Mouse (Mus musculus) embryonic facial prominence, embryonic 13.5 days (tissue): ENCODE data around the gene Sgk2. TPM values are rescaled to one million over a fixed set of nuclear protein-coding genes. Genes with fewer than 3 reads are reported as not detected.

ENCODE experiments used
- ATAC-seq: fragments of 200-750 bp; cut with Nextera tagmentation; 2 replicates; pipeline ENCODE4 v1.8.0; 2017; ENCODE audit warnings: low read depth; ENCODE audit not compliant: insufficient number of reproducible peaks, insufficient read depth, low FRiP score, low TSS enrichment
- H3K27ac ChIP-seq: fragments of 300-500 bp; sonication (generic); 2 replicates; pipeline ENCODE4 v1.5.1; 2015; ENCODE audit warnings: moderate library complexity, mild to moderate bottlenecking, inconsistent platforms
- H3K27me3 ChIP-seq: fragments of 300-500 bp; sonication (generic); 2 replicates; pipeline ENCODE4 v1.6.1; 2015; ENCODE audit warnings: mild to moderate bottlenecking, inconsistent platforms
- H3K36me3 ChIP-seq: fragments of 300-500 bp; sonication (generic); 2 replicates; pipeline ENCODE4 v1.6.1; 2015; ENCODE audit warnings: mild to moderate bottlenecking, inconsistent platforms
- H3K4me1 ChIP-seq: fragments of 300-500 bp; sonication (generic); 2 replicates; pipeline ENCODE4 v1.6.1; 2015; ENCODE audit warnings: inconsistent platforms
- H3K4me2 ChIP-seq: fragments of 300-500 bp; sonication (generic); 2 replicates; pipeline ENCODE4 v1.6.1; 2015; ENCODE audit warnings: moderate library complexity, mild to moderate bottlenecking, inconsistent platforms
- H3K4me3 ChIP-seq: fragments of 300-500 bp; sonication (generic); 2 replicates; pipeline ENCODE4 v1.5.1; 2015; ENCODE audit warnings: mild to moderate bottlenecking, inconsistent platforms
- H3K9ac ChIP-seq: fragments of 300-500 bp; sonication (generic); 2 replicates; pipeline ENCODE4 v1.6.1; 2015; ENCODE audit warnings: mild to moderate bottlenecking, inconsistent platforms
- H3K9me3 ChIP-seq: fragments of 300-500 bp; sonication (generic); 2 replicates; pipeline ENCODE4 v1.6.1; 2016; ENCODE audit warnings: inconsistent platforms
- WGBS: fragments of 180-500 bp; shearing (Covaris S2); methylation state at CpG from one replicate; pipeline ENCODE4 v1.1.7; 2015; ENCODE audit warnings: mixed read lengths; 5-methylcytosine and 5-hydroxymethylcytosine counted together
- polyA plus RNA-seq: library from polyadenylated mRNA; unstranded; fragments of >200 nt; fragmentation: Nextera tagmentation; extraction: Ambion mirVana; gene quantifications from 2 replicates; pipeline ENCODE4 v1.2.1, GENCODE M21; 2015

Gene Sgk2
- polyA plus RNA-seq, 1 experiment from 2014 or later: 0.10 TPM

DNA sequence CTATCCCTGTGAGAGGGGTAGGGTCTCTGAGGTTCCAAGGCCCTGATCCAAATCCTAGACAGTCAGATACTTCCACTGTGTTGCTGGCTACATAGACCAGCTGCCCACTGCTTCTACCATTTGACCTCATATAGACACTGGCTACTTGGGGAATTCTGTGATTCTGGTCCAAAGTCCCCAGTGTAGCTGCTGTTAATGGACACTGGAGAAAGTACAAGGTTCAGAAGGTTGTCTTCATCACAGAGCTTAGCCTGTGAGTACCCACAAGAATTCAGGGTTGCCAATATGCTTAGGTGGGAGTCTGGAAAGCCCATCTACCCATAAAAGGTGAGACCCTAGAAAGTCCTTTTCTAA, 4.9 kb downstream of the Sgk2 start:
- H3K27me3 ChIP-seq: 0 out of 2 replicates have a peak, but pooled peaks cover 1% of the 10 kb centered on the region
- H3K27ac ChIP-seq: no peak overlapping the region
- no peaks in the 10 kb centered on the region for H3K36me3 ChIP-seq
- no peaks in the 10 kb centered on the region for H3K9me3 ChIP-seq
- no peak overlapping the region for H3K4me3 ChIP-seq
- no peak for ATAC-seq
- H3K9ac ChIP-seq: no peak overlapping the region
- H3K4me2 ChIP-seq: no peak overlapping the region
- H3K4me1 ChIP-seq: no peaks in the 10 kb centered on the region

DNA sequence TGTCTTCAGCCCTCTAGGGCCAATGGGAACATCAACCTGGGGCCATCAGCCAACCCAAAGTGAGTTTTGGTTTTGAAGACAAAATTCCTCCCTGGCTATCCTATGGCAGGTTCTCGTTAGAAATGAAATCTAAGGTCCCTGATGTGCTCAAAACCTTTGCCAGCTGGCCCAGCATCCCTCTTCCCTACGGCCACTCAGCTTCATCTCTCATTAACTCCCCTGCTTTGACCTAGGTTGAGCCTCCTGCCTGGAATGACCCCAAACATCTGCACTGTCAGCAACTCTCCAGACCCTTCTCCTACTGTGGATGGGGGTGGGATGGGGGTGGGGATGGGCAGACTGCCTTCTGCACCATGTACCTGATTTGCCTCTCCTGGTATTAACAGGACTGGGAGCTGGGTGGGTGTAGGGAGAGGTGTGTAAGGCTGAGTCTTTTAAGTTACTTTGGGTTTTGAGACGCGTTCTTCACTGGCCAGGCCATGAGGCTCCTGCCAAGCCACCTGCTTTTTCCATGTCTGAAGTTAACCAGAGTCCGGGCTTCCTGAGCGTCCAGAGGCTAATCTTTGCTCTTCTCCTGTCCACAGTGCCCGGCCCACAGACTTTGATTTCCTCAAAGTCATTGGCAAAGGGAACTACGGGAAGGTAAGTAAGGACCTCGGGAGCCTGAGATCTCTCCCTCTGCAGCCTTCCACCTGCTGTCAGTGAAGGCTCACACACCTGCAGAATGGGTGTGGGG, 6.9 kb downstream of the Sgk2 start:
- Histone ChIP-seq H3K9ac (no peak overlapping the region), H3K4me1 (peaks cover 3% of the 10 kb centered on the region; the same call in 1 of the 2 replicates), H3K4me2 (no peak overlapping the region), H3K27me3 (no peaks in the 10 kb centered on the region), H3K27ac (no peak overlapping the region), H3K36me3 (no peaks in the 10 kb centered on the region), H3K9me3 (no peaks in the 10 kb centered on the region), H3K4me3 (no peak overlapping the region)
- ATAC-seq: no peak
- 81% methylated on average over 9 of the region's 9 CpGs for WGBS

DNA sequence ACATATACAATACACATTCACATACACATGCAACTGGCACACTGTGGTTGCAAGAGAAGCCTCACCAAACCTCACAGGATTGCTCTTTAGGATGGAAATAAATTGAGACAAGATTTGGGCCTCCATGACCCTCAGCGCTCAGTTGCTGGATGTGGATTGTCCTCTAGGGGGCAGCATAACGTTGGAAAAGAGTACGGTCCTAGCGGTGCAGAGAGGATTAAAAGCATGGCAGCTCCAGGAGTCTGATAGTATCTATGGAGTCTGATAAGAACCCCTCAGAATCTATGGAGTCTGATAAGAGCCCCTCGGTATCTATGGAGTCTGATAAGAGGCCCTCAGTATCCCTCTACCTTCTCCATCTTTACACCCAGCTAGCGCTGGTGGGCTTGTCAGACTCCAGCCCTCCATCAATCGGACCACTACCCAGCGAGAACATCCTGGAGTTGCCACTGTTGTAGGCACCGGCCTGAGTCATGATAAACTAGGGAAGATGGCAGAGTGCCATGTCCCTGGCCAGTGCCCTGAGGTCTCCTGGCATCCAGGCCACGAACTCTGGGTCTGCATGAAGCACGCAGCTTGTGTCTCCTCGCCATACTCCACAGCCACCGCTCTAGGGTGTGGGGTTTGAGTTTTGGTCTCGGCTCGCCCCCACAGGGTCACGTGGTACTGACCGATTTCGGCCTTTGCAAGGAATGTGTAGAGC, 11.5 kb downstream of the Sgk2 start:
- peak overlapping the region; percentile 23 for H3K4me3 ChIP-seq
- H3K4me2 ChIP-seq: peak overlapping the region; percentile 52
- ATAC-seq: 0 out of 2 replicates have a peak, but pooled peaks have one; percentile 45
- WGBS: 36% methylated on average over 18 of the region's 18 CpGs
- H3K9ac ChIP-seq: no peak overlapping the region
- no peaks in the 10 kb centered on the region for H3K9me3 ChIP-seq
- no peaks in the 10 kb centered on the region for H3K27me3 ChIP-seq
- peaks cover 3% of the 10 kb centered on the region; the same call in 1 of the 2 replicates for H3K4me1 ChIP-seq
- H3K36me3 ChIP-seq: no peaks in the 10 kb centered on the region
- no peak overlapping the region for H3K27ac ChIP-seq

DNA sequence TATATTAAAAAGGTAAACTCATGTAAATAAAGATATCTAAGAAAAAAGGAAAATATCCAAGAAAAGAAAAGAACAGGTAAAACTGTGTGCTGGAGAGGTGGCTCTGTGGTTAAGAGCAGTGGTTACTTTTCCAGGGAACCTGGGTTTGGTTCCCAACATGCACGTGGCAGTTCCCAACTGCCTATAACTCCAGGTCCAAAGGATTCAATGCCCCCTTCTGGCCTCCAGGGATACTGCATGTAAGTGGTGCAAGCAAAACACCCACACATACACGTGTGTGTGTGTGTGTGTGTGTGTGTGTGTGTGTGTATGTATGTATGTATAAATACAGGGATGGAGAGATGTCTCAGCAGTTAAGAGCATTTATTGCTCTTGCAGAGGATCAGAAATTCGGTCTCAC, 12.6 kb downstream of the Sgk2 start:
- H3K4me2 ChIP-seq: no peak overlapping the region
- no peaks in the 10 kb centered on the region for H3K9me3 ChIP-seq
- no peak overlapping the region for H3K27ac ChIP-seq
- no peak for ATAC-seq
- H3K27me3 ChIP-seq: no peaks in the 10 kb centered on the region
- H3K4me1 ChIP-seq: peaks cover 3% of the 10 kb centered on the region; the same call in 1 of the 2 replicates
- no peaks in the 10 kb centered on the region for H3K36me3 ChIP-seq
- WGBS: 38% methylated on average over 3 of the region's 3 CpGs
- no peak overlapping the region for H3K9ac ChIP-seq
- no peak overlapping the region for H3K4me3 ChIP-seq

DNA sequence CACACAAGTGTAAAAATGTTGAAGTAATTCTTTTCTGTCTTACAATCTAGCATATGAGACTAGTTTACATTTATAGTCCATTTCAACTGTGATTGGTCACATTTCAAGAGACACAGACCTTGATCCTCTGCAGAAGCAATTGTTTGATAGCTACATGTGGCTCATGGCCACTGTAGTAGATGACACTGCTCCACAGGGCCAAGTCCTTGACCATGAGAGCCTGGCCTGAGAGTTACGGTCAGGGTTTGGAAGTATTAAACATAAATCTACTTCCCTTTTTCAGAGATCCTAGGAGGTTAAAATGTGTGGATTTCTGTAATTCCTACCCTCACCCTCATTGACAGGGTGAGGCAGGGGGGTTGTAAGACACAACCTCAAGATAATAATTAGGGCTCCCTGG, 13.9 kb downstream of the Sgk2 start:
- H3K27me3 ChIP-seq: no peaks in the 10 kb centered on the region
- H3K9me3 ChIP-seq: no peaks in the 10 kb centered on the region
- no peak overlapping the region for H3K9ac ChIP-seq
- H3K4me1 ChIP-seq: peaks cover 3% of the 10 kb centered on the region; the same call in 1 of the 2 replicates
- no peak overlapping the region for H3K27ac ChIP-seq
- no peak overlapping the region for H3K4me3 ChIP-seq
- WGBS: 96% methylated on average over 1 of the region's 1 CpGs
- no peaks in the 10 kb centered on the region for H3K36me3 ChIP-seq
- no peak for ATAC-seq
- no peak overlapping the region for H3K4me2 ChIP-seq

DNA sequence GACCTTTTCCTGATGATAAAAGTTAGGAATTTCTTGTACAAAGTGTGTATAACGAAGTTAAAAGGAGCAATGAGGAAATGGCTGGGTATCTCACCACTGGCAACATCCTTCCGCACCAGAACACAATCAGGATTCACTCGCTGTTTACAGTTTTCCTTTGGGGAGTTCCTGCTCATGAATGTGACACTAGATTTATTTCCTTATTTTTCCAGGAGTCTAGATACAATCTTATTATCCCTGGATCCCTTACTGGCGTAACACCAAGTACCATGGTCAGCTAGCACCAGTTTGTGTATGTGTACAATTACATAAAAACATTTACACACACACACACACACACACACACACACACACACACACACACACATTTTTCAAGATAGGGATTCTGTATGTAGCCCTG, 20.2 kb downstream of the Sgk2 start:
- no peaks in the 10 kb centered on the region for H3K36me3 ChIP-seq
- H3K4me1 ChIP-seq: no peaks in the 10 kb centered on the region
- no peak overlapping the region for H3K27ac ChIP-seq
- WGBS: 73% methylated on average over 4 of the region's 4 CpGs
- H3K9ac ChIP-seq: no peak overlapping the region
- H3K4me2 ChIP-seq: no peak overlapping the region
- no peaks in the 10 kb centered on the region for H3K27me3 ChIP-seq
- no peaks in the 10 kb centered on the region for H3K9me3 ChIP-seq
- no peak overlapping the region for H3K4me3 ChIP-seq
- ATAC-seq: no peak

DNA sequence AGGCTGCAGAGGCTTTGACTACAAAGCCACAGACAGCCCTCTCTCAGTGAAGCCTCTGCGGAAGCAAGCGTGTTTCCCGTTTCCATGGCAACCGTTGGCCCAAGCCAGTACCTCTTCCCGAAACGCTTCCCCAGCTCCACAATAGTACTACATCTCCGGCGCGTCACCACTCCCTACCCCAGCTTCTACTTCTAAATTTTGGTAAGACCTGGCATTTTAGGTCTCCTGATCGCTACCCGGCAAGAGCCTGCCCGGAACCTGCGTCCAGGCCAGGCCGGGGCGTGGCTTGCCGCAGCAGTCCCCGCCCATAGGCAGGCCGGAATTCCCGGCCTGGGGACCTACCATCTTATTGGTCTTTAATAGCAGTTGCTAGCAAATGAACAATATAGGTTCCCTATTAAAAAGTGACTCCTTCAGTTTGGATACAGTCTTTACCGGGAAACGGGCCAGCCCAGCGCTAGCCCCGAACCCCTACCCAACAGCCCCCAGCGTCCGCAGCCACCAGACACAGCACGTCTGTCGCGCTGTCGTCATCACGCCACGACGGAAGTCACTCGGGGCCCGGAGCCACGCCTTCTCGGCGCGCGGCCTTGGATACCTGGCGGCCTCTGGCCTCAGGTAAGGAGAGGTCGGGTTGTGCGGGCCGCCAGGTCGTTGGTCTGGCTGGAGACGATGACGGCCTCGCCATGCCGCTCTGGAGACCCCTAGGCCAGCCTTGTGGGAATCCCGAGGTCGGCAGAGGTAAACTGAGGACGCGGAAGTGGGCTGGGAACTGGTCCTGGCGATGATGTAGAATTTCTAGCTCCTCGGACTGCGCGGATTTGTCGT, 30.0 kb downstream of the Sgk2 start, which contains the start of gene Ift52:
Gene Ift52, plus strand, starts transcription at position 439 of the 828 bp plus-strand sequence.
- peak within 1 kb of the TSS; percentile 80 for H3K27ac ChIP-seq
- H3K9me3 ChIP-seq: no peaks in the 10 kb centered on the region
- peak; percentile 87 for ATAC-seq
- peaks cover 10% of the 10 kb centered on the region; the same call in 1 of the 2 replicates for H3K4me1 ChIP-seq
- peak within 1 kb of the TSS; percentile 89 for H3K9ac ChIP-seq
- WGBS: under 1% methylated on average over 57 of the region's 57 CpGs
- peak within 1 kb of the TSS; percentile 94 for H3K4me3 ChIP-seq
- H3K36me3 ChIP-seq: no peaks in the 10 kb centered on the region
- H3K4me2 ChIP-seq: peak within 1 kb of the TSS; percentile 64
- H3K27me3 ChIP-seq: no peaks in the 10 kb centered on the region

DNA sequence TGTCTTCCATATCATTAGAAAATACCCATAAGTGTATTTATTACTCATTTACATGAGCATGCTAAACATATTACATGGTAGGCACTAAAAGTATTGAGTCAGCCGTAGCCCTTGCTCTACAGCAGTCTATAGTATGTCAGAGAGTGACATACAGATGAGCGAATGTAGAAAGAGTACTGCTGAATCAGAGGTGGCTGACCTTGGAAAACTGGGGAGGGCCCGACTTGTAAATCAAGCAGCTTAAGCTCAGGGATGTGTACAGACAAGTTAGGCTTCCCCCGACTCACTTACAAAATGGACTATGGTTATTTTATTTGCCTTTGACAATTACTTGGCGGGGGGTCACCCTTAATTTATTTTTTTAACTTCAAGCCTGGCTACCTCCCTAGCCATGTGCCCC, 44.2 kb downstream of the Sgk2 start:
- WGBS: 92% methylated on average over 5 of the region's 5 CpGs
- no peak for ATAC-seq
- no peaks in the 10 kb centered on the region for H3K27me3 ChIP-seq
- H3K9ac ChIP-seq: no peak overlapping the region
- peaks cover 89% of the 10 kb centered on the region for H3K36me3 ChIP-seq
- H3K27ac ChIP-seq: no peak overlapping the region
- H3K9me3 ChIP-seq: no peaks in the 10 kb centered on the region
- H3K4me3 ChIP-seq: no peak overlapping the region
- no peaks in the 10 kb centered on the region for H3K4me1 ChIP-seq
- no peak overlapping the region for H3K4me2 ChIP-seq

DNA sequence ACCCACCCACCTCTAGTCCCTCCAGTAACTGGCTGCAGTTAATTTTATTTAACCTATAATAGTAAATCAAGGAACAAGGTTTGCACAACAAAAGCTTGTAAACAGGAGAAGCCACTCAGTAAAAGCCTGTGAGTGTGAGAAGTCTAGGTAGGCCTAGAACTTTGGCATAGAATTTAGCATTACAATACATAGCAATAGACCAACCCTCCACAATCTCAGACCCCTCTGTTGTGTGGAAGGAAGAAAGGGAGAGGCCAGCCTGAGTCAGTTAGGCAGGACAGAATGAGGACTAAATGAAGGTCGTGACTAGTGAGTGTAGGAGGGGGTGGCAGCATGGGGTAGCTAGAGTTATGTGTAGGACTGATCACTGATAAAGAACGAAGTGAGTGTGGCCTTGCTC, 44.6 kb downstream of the Sgk2 start:
- Histone ChIP-seq H3K36me3 (peaks cover 89% of the 10 kb centered on the region), H3K9ac (no peak overlapping the region), H3K4me1 (no peaks in the 10 kb centered on the region), H3K4me2 (no peak overlapping the region), H3K9me3 (no peaks in the 10 kb centered on the region), H3K27ac (no peak overlapping the region), H3K4me3 (no peak overlapping the region), H3K27me3 (no peaks in the 10 kb centered on the region)
- ATAC-seq: no peak
- 76% methylated on average over 2 of the region's 2 CpGs for WGBS

DNA sequence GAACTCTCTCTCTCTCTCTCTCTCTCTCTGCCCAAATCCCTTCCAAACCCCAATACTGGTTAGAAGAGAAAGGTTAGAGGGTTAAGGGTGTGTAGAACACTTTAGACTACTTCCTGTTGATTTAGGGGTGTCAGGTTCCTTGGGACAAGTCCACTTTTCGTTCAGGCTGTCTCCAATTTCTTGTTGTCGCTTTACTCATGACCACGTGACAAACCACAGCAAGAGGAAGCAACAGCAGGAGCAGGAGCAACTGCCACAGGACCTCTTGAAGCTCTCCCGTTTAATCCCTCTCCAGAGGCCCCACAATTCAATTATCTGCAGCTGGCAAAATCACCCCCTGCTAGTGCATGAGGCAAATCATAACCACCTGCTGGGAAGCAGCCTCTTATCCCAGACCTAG, 45.5 kb downstream of the Sgk2 start:
- 26% methylated on average over 4 of the region's 4 CpGs for WGBS
- no peaks in the 10 kb centered on the region for H3K4me1 ChIP-seq
- ATAC-seq: no peak

DNA sequence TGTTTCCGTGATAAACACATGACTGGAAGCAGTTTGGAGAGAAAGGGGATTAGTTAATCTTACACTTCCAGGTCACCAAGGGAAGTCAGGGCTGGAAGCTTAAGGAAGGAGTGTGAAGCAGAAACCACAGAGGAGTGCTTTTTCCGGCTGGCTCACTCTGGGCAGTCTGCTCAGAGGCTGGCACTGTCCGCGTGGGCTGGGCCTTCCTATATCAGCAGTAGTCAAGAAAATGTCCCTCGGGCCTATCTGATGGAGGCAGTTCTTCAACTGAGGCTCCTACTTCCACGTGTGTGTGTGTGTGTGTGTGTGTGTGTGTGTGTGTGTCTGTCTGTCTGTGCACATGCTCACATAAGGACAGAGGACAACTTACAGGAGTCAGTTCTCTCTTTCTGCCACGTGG, 52.8 kb downstream of the Sgk2 start:
- Histone ChIP-seq H3K4me1 (no peaks in the 10 kb centered on the region), H3K9ac (no peak overlapping the region), H3K4me3 (no peak overlapping the region), H3K27ac (no peak overlapping the region), H3K4me2 (no peak overlapping the region), H3K36me3 (peaks cover 86% of the 10 kb centered on the region), H3K9me3 (no peaks in the 10 kb centered on the region), H3K27me3 (no peaks in the 10 kb centered on the region)
- 83% methylated on average over 7 of the region's 7 CpGs for WGBS
- no peak for ATAC-seq

More for the DNA sequence above, 45.5 kb downstream of the Sgk2 start:
- no peaks in the 10 kb centered on the region for H3K9me3 ChIP-seq
- no peaks in the 10 kb centered on the region for H3K27me3 ChIP-seq
- H3K27ac ChIP-seq: no peak overlapping the region
- H3K4me2 ChIP-seq: no peak overlapping the region
- peaks cover 88% of the 10 kb centered on the region for H3K36me3 ChIP-seq
- H3K9ac ChIP-seq: no peak overlapping the region
- H3K4me3 ChIP-seq: no peak overlapping the region
